Comparison of ENCODE assay signal across 9 mouse cellular contexts in the genomic region with DNA sequence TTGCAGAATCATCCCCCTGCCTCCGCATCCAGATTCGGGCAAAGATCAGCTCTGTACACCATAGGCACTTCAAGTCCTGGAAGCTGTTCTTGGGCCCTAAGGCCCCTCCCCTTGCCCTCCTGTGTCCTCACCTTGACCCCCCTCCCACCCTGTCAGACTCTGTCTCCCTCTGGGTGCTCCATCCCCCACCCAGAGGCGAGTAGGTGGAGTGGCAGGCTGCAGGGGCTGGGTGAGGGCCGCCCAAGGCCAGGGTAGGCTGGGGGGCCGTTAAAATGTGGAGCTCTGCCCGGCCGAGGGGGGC. TPM values are rescaled to one million over a fixed set of nuclear protein-coding genes. Genes with fewer than 3 reads are reported as not detected.
DNase-seq lines count a peak whose midpoint lies in the region; ATAC-seq and TF ChIP-seq lines count a peak whose summit lies in the region.
"Had no signal": no experiment of that assay in that cellular context is flagged by ENCODE, and none has a peak within 500 bp of the region (broad histone marks: within the 10 kb centered on the region; RNA-seq: fewer than 3 reads in every experiment).

No protein-coding gene starts in this region.

- no peak for DNase-seq in heart, postnatal 14 days
- no peak for DNase-seq in forebrain, embryonic 10.5 days (ENCODE audit: extremely low spot score, low spot score)
- DNase-seq in limb, embryonic 14.5 days (ENCODE audit: low spot score), result no peak
- DNase-seq in urinary bladder, adult 2 months (ENCODE audit: low spot score), result no peak
- DNase-seq in natural killer cell, adult 2 months (ENCODE audit: low spot score in 2 of 2), result no peak
- DNase-seq in right cerebral cortex, postnatal 36 days (ENCODE audit: low spot score in 2 of 2), result no peak
- DNase-seq: spleen, adult 18-20 months had no signal

- 5% methylated on average over 7 of the region's 7 CpGs for WGBS in heart, embryonic 11.5 days (ENCODE audit: insufficient replicate concordance)
- 10% methylated on average over 7 of the region's 7 CpGs for WGBS in forebrain, embryonic 10.5 days
- WGBS in limb, embryonic 14.5 days, result 4% methylated on average over 7 of the region's 7 CpGs

- H3K4me3 ChIP-seq in heart, embryonic 11.5 days (ENCODE audit: low read depth, low read length), result peak overlapping the region; percentile 64; the same call in 1 of the 2 replicates
- H3K4me3 ChIP-seq in E14TG2a.4 (replicated peaks; ENCODE audit: low read length), result peak overlapping the region; percentile 82
- peak overlapping the region; percentile 76 for H3K4me3 ChIP-seq in forebrain, embryonic 10.5 days
- peak overlapping the region; percentile 86 for H3K4me3 ChIP-seq in limb, embryonic 14.5 days (replicated peaks; ENCODE audit: low read length)

- TF ChIP-seq CTCF in E14TG2a.4 (conservative IDR thresholded peaks at IDR 0.05; ENCODE audit: low read length), result no peak

- peaks cover 13% of the 10 kb centered on the region for H3K4me1 ChIP-seq in heart, embryonic 11.5 days (ENCODE audit: control insufficient read depth, insufficient read depth, low read length)
- H3K4me1 ChIP-seq in E14TG2a.4 (replicated peaks; ENCODE audit: low read depth, low read length), result peaks cover 44% of the 10 kb centered on the region
- H3K4me1 ChIP-seq in forebrain, embryonic 10.5 days, result peaks cover 37% of the 10 kb centered on the region
- H3K4me1 ChIP-seq in limb, embryonic 14.5 days (ENCODE audit: control insufficient read depth, insufficient read depth, low read length), result peaks cover 21% of the 10 kb centered on the region

- no peak for ATAC-seq in heart, embryonic 11.5 days (replicated peaks; ENCODE audit: insufficient number of reproducible peaks, low FRiP score, low TSS enrichment)
- ATAC-seq in limb, embryonic 14.5 days (ENCODE audit: low FRiP score, low read depth), result no peak

- intact Hi-C loops in heart, postnatal 14 days (cut with DNase I), result no loop called here

- TF ChIP-seq POLR2A in limb, embryonic 14.5 days (IDR thresholded peaks at IDR 0.05; ENCODE audit: borderline replicate concordance, extremely low read depth, insufficient read depth, insufficient read length), result no peak

- no peaks in the 10 kb centered on the region for H3K9me3 ChIP-seq in heart, embryonic 11.5 days (replicated peaks; ENCODE audit: control insufficient read depth, low read length)
- no peaks in the 10 kb centered on the region for H3K9me3 ChIP-seq in E14TG2a.4 (ENCODE audit: low read length)
- no peaks in the 10 kb centered on the region for H3K9me3 ChIP-seq in forebrain, embryonic 10.5 days
- no peaks in the 10 kb centered on the region for H3K9me3 ChIP-seq in limb, embryonic 14.5 days (ENCODE audit: control insufficient read depth, low read length)

- H3K27me3 ChIP-seq in heart, embryonic 11.5 days (ENCODE audit: control insufficient read depth, insufficient read depth, low read length), result peaks cover 44% of the 10 kb centered on the region
- H3K27me3 ChIP-seq in E14TG2a.4 (ENCODE audit: insufficient read depth, low read length), result peaks cover 78% of the 10 kb centered on the region
- H3K27me3 ChIP-seq in forebrain, embryonic 10.5 days (ENCODE audit: poor library complexity, severe bottlenecking), result peaks cover 81% of the 10 kb centered on the region
- H3K27me3 ChIP-seq in limb, embryonic 14.5 days (ENCODE audit: control insufficient read depth, insufficient read depth, low read length), result no peaks in the 10 kb centered on the region

- H3K27ac ChIP-seq in heart, embryonic 11.5 days (ENCODE audit: low read depth, low read length), result no peak overlapping the region
- peak overlapping the region; percentile 13; the same call in 1 of the 2 replicates for H3K27ac ChIP-seq in forebrain, embryonic 10.5 days
- no peak overlapping the region for H3K27ac ChIP-seq in limb, embryonic 14.5 days (replicated peaks; ENCODE audit: low read depth, low read length)

- H3K36me3 ChIP-seq in heart, embryonic 11.5 days (ENCODE audit: control insufficient read depth, insufficient read depth, low read length), result no peaks in the 10 kb centered on the region
- H3K36me3 ChIP-seq in E14TG2a.4 (ENCODE audit: insufficient read depth, low read length), result no peaks in the 10 kb centered on the region
- H3K36me3 ChIP-seq in forebrain, embryonic 10.5 days (replicated peaks), result no peaks in the 10 kb centered on the region
- H3K36me3 ChIP-seq in limb, embryonic 14.5 days (ENCODE audit: control insufficient read depth, insufficient read depth, low read length), result no peaks in the 10 kb centered on the region; the same call in 1 of the 2 replicates

- no peak overlapping the region for H3K9ac ChIP-seq in heart, embryonic 11.5 days (ENCODE audit: low read depth, low read length)
- peak overlapping the region; percentile 90 for H3K9ac ChIP-seq in limb, embryonic 14.5 days (ENCODE audit: low read depth, low read length, severe bottlenecking)

- peak overlapping the region; percentile 98 for H3K4me2 ChIP-seq in heart, embryonic 11.5 days
- peak overlapping the region; percentile 85 for H3K4me2 ChIP-seq in limb, embryonic 14.5 days (replicated peaks; ENCODE audit: low read depth, low read length, severe bottlenecking)

RNA-seq across cellular contexts. Expression of a gene that starts 1.4 kb away (rescaled TPM):
- polyA plus RNA-seq in heart, embryonic 11.5 days (2014; fragmentation: Nextera tagmentation; extraction: Ambion mirVana), result 0.82 and 1.6 TPM in 2 replicates
- 10 to 100 TPM; 10.7 to 11.1 TPM for total RNA-seq in heart, postnatal 14 days (2021)
- 0.66 TPM in 2 replicates for polyA plus RNA-seq in forebrain, embryonic 10.5 days (2016; fragmentation: Nextera tagmentation; extraction: Ambion mirVana)
- 23.9 and 28.1 TPM in 2 replicates for polyA plus RNA-seq in limb, embryonic 14.5 days (2012; rRNA removed)
- polyA plus RNA-seq in limb, embryonic 14.5 days (2014; fragmentation: Nextera tagmentation; extraction: Ambion mirVana), result 6.5 and 8.2 TPM in 2 replicates
- 4.1 and 4.8 TPM in 2 replicates for polyA plus RNA-seq in urinary bladder, adult 2 months (2012; rRNA removed)
